Mouse (Mus musculus) thymus, adult 18-20 months (tissue): ENCODE measurements at regions not wholly inside any gene's neighbourhood (a gene's known extent, or its start where the extent isn't known, plus 50 kb on each side); places are given as distances from the start of the nearest gene placed in this dataset.
"Not testable (repeated sequence)": the region's sequence is repeated elsewhere in the genome, so short reads cannot be mapped to it uniquely, and the experiment has no call there.

Experiments used
- DNase-seq, 2 experiments: peaks; one replicate each; pipeline ENCODE4 v3.0.0; 2022; ENCODE audit warnings: mixed read lengths in 2 of 2

- DNase-seq = peak in 1 of 2 experiments; percentile 15
Measured at GRCm38 (mm10) chr13:27945062-27945461, 71.0 kb upstream of the Prl4a1 start.

- not testable (repeated sequence) for DNase-seq
Measured at GRCm38 (mm10) chr13:27960421-27960820, 55.6 kb upstream of the Prl4a1 start.

- not testable (repeated sequence) for DNase-seq
Measured at GRCm38 (mm10) chr13:27962381-27962780, 53.6 kb upstream of the Prl4a1 start.

- DNase-seq = not testable (repeated sequence)
Measured at GRCm38 (mm10) chr13:27966021-27966420, 50.0 kb upstream of the Prl4a1 start.
